Mouse (Mus musculus): ENCODE measurements around the gene Sec16b.

The Sec16b gene

DNA sequence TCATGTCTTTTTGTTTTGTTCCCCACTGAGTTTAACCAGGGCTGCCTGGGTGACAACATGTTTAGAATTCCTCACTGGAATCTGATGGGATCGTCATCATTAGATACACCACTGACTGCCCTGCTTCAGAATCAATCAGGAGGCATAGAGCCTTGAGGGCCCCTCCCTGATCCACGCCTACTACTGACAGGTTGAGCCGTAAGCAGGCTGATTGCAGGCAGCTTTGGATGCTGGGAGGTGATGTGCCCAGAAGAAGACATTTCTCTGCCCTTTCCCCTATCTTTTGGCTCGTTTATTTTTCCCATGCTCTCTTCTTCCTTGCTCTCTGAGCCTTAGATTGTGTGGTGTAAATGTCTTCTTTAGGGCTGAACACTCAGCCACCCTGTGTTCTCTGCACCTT lies 7.8 kb downstream of the Sec16b start:
- DNase-seq, result no peak

DNA sequence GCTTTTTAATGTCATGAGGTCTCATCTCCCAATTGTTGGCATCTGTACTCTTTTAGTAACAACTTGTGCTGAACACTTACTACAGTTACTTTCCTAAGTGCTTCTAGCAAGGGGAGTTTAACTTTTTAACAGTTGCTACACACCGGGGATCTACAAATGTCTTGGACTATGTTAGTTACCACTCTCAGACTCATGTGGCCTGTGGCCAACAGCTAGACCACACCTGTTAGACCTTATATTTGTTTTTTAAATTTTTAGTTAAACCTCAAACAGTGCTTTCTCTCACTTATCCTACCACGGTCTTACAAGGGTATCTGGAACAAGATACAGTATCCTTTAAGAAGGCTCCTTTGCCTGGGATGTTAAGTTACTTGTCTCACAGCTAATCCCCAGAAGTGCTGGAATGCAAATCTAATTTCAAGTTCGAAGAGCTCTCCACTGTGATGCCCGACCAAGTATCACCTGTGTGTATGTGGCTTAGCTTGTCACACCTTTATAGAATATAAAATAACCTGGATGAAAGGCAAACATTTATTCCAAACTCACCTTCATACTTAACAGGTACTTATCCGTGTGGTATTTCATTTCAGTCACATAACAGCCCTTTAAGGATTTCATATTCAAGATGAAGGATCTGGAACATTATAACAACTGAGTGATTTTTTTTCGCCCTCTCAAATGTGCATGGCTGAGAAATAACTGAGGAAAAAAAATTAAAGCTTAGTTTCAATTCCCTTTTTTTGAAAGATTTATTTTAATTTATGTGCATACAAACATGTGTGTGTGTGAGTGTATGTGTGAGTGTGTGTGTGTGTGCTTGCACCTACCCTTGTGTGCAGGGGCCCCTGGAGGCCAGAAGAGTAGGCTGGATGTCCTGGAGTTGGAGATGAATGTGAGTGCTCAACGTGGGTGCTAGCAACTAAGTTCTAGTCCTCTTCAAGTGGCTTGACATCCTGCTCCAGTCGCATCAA lies 10.6 kb downstream of the Sec16b start:
- DNase-seq, result no peak

DNA sequence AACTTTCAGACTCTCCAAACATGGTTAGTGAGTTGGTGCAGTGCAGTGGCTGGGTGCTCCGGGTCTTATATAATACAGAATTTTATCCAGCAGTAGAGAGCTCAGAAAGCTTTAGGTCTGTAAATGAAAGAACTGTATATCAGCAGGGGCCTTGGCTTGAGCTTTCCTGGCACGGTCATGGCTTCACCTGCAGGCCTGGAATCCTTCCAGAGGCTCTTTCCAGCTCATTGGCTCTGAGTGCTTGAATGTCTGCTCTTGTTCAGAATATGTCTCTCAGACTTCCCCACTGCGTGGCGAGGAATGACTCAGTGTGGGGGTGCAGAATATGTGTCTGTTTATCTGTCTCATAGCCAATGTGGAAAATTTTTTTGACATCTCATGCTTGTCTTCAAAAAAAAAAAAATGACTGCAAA lies 11.6 kb downstream of the Sec16b start:
- peak; percentile 84 for DNase-seq

DNA sequence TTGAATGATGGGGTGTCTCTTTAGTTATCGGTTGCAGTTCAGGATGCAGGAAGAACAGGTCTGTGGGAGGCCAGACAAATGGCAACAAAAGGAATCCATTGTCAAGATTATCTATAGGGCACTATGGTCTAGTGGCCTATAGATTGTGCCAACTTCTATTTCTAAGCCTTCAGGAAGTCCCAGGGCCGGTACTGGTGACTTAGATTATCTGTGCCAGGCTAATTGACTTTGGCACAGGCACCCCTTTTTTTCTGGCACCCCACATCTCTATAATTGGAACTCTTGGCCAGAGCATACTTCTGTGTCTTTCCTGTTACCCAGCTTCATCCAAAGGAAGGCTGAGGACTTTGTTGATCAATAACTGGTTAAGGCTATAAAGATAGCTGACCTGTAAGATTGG lies 12.9 kb downstream of the Sec16b start:
- DNase-seq, result no peak

DNA sequence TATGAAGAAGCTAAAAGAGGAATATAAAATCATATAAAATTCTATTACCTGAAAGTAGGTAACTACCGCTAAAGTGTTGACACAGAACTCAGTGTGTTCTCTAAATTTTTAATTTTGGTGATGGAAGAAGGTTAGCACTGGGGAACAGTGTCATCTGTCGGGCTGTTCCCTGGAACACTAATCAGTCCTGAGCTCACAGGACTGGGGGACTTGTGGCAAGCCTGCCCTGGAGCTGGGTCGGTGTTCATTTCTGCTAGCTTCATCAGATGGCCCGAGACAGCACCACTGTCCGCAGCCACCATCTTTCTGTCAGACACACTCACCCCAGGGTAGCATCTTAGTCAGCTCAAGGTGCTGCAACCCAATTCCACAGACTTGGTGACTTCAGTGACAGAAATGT lies 15.8 kb downstream of the Sec16b start:
- no peak for DNase-seq

DNA sequence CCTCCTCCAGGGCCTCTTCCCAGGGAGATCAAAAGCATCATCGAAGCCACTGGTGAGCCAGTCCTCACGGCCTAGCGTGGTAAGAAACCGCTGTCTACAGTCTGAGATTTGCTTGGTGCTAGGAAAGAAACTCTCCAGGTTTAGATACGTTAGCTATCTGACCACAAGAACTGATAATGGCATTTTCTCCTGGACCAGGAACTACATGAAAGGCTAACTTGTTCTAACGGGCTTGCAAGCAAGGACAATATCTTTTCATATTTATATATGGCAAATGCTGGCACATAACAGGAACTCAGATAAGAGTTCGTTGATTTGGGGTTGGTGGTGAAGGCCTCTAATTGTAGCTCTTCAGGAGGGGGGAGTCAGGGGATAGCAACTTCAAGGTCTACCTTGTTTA lies 18.2 kb downstream of the Sec16b start:
- DNase-seq, result no peak

DNA sequence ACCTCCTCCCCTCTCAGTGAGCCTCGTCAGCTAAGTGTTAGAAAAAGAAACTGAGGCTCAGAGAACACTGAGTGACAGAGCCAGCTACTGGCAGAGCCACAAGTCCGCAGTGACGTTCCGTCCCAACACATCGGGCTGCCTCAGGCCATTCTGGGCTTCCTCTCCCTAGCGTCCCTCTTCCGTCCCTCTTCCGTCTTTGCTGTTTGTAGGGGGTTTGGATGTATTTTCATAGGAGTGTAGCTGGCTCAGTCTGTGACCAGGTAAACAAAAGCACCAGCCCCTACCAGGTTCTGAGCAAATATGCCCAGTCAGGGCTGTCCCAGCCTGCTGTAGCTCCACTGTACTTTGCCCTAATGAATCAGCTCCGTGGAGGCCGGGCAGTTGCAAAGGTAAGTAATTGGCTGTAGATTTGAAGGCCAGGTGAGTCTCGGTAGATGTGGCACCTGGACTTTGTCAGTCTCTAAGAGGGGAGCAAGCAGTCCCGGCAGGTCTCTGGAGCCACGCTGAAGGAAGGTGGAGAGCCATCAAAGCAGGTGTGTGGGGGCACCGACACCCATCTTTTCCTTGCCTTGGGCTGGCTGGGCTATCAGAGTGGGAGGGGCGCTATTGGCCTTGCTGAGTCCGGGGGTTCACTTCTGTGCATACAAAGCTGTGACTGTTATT lies 19.3 kb downstream of the Sec16b start:
- peak; percentile 36 for DNase-seq

DNA sequence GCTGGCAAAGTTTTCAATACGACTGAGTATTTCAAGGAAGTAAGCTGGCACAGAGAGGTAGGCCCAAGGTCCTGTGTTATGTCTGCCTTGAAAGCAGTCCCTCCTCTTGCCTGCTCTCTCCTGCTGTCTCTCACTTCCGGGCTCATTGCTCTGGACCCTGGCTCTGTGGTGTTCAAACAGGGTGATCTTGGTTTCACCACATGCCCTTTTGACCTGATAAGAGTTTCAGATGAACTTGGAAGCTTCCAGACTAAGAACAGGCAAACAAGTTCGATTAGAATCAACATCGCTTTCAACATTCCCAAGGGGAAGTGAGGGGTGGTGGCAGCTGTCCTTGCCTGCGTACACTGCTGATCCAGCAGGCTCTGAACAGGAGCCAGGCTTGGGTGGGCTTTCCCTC lies 20.1 kb downstream of the Sec16b start:
- DNase-seq, result no peak

DNA sequence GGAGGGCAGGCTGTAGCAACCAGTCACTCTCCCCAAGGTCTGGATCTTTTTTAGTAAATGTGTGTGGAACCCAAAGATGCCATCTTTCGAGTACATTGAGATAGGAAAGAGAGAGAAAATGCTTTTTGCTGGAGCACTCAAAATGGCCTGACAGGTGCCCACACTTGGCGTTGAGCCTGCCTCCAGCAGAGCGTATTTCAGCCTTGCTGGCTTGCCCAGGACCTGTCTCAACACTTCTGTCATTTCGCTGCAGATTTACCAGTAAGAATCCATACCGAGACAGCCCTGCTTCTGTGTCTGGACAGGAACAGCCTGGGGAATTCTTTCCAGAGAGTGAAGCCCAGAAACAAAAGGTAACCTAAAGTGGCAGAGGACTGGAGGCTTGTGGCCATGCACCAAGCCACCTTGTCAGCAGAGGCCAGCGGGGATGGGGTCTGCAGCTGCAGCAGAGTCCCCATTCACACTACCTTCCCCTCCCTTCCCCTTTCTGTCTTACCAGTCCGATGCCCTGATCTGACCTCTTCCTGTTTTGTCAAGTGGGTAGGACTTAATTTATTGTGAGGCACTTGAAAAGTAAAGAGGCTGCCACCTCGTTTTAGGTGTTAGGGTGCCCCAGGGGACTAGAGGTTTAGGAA lies 26.4 kb downstream of the Sec16b start:
- DNase-seq, result no peak

DNA sequence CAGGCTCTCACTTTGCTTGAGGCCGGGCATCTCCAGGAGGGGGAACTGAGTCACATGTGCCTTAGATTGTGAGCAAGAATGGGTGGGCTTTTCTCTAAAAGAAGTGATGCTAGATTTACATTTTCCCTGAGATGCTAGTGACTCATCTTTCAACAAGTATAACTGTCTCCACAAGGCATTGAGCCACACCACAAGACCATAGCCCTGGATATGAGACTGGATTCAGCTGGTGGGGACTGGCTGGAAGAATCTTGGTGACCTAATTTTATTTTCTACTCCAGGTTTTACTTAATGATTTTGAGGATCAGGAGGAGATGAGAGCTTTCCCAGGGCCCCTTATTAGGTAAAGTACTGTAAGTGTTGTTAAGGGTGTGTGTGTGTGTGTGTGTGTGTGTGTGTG lies 29.0 kb downstream of the Sec16b start:
- no peak for DNase-seq

DNA sequence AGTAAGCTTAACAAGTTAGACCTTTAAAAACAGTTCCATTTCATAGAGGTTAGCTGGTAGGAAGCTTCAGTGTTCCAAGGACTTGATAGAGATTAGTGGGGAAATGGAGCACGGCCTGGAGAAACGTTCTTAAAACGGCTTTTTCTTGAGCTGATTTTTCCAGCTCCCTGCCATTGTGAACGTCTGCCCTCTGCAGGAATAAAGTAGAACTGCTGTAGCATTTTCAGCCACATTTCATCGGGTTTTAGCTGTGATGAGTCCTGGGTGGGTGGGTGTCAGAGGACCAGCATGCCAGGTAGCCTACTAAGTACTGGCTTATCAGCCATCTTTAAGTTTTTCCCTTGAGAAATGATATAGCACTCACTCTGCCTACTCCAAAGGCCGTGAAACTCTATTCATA lies 29.9 kb downstream of the Sec16b start:
- peak; percentile 57 for DNase-seq

DNA sequence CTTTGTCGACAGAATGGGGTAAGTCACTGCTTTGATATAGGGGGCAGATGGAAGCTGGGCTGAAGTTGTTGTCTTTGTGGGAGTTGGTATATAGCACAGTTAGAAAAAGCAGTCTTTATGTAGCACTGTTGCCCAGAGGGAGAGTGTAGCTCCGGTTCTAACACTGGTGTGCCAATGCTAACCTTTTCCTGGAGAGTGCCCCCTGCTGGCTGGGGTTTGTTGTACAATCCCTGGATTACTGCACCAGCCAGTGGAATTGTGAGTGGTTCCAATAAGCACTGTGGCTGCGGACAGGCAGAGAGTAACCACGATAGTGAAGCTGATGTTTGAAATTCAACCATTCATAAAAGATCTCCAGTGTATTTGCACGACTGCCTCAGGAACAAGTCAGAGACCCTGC lies 31.1 kb downstream of the Sec16b start:
- DNase-seq, result peak; percentile 24

DNA sequence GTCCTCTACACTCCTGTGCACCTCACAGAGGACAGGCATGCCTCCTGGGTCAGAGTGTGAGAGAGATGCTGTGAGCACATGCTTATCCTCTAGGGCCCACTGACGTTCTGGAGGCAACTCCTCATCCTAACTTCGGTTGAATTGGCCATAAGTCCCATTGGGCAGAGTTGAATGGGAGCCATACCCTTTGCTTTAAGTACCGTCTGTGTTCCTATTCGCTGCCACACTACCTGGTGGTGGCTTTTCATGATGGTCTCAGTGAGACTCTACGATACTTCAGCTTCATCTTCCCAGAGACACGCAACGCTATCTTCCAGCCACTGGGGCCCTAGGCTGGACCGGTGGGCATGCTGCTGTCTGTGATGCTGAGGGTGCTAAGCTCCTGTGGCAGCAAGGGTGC lies 38.5 kb downstream of the Sec16b start:
- DNase-seq, result no peak

DNA sequence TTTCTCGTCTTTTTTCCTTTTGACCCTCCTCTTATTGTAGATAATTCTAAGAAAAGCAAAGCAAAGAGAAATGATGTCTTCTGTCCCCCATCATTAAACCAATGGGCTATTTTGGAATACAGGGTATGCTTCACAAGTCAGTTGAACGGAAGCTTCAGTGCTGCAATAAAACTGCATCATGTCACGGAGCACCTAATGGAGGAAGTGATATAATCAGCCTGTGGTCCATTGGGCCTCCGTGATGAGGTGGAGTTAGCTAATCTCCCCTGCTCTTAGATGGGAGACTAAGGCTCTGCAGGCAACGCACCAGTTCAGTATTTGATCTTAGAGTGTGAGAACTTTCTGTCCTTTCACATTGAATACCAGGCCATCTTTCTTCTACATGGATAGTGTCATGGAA lies 41.1 kb downstream of the Sec16b start:
- DNase-seq, result no peak

DNA sequence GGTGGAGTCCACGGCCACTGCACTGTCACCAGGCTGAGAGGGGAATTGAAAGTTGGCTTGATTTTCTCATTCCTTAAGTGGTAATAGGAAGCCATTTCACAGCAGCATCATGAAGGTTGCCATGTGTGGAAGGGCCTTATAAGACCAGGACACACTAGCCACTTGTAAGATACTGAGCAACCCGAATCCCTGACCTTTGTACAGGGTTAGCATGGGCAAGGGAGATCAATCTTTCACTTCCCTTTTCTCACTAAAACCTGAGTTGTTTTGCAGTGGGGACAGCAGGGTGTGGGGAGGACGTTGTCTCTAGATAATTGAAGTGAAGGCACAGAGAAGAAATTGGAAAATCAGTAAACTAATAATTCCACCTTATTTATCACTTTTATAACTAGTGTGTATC lies 43.2 kb downstream of the Sec16b start:
- no peak for DNase-seq

DNA sequence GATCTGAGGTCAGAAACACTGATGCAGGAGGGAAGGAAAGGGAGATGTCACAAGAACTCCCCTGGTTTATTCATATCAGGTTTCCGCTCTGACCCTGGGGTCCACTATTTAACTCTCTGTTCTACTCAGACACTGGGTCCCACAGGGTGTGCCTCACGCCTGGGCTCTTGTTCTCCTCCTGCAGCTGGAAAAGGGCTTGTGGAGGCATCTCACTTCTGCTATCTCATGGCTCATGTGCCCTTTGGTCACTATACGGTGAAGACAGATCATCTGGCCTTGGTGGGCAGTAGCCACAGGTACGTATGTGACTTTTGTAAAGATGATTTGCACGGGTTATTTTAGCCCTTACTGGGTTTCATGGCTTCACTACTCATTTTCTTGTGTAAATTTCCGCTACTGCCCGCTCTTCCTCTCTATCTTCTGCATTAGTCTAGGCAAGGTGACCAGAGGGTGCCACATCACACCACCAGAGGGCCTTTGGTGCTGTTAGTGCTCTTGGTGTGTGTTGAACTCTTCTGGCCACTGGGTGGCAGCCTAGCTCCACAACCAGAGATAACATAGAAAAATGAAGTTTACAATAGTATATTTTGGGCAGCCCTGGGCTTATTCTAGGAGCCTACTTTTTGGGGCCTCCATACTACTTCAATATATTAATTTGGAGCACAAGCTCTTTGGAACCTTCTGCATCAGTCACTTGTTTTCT lies 46.4 kb downstream of the Sec16b start:
- peak; percentile 65 for DNase-seq

DNA sequence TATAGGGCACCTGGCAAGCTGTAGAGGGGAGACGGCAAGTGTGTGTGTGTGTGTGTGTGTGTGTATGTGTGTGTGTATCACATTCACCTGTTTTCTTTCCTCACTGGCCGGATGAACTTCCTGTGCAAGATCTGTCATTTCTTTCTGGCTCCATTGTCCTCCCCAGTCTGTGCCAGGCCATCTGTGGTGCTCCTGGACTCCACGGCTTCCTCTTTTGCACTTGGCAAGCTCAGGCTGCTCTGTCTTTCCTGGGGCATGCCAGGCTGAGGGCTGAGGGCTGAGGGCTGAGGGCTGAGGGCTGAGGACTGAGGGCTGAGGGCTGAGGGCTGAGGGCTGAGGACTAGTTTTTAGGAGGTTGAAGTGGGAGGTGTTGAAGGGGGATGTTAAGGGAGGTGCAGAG lies 47.6 kb downstream of the Sec16b start:
- no peak for DNase-seq

DNA sequence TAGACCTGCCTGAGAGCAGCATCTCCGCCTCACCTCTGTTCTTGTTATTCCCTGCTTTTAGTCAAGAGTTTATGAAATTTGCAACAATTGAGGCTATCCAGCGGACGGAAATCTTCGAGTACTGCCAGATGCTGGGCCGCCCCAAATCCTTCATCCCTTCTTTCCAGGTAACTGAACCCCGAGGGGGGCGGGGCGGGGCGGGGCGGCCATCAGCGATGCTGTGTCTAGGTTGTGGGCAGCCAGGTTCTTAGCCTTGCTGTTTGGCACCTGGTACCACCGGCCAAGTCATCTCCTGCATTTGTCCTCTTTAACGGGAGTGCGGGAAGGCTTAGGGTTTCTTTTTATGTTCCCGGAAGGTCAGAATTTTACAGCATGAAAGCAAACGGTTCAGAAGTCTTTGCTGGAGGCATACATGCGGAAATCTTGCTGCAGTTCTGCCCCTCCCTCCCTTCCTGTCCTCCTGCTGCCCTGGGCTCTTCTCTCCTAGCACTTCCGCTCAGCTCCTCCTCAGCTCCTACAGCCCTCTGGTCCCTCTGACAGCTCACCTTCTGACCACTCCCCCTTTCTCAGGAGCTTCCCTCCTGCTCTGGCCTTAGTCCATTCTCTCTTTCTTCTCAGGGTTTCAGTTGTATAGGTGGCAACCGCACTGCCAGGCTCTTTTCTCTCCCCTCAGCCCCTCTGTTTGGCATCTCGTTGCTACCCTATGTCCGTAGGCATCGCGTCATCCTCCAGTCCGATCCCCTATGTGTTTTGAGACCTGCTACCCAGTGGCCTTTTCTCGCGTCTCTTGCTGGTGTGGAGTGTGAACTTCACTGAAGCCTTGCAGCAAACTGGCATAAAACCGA lies 48.4 kb downstream of the Sec16b start:
- DNase-seq, result no peak

DNA sequence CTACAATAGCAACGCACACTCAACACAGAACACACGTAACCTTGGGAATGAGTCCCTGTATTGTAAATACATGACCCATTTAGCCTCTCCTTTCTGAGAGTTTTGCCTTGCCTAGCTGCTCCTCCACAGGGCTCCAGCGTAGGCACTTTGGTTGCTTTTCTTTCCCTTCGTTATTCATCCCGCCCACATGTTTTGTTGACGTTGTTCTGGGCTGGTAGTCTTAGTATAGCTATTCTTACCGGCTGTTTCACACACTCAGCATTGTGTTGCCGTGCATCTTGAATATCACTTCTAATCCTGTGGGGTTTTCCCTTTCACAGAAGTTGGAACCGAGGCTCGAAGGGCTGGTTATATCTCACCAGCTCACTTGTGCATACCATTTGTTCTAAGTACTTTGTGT lies 49.2 kb downstream of the Sec16b start:
- DNase-seq, result no peak

DNA sequence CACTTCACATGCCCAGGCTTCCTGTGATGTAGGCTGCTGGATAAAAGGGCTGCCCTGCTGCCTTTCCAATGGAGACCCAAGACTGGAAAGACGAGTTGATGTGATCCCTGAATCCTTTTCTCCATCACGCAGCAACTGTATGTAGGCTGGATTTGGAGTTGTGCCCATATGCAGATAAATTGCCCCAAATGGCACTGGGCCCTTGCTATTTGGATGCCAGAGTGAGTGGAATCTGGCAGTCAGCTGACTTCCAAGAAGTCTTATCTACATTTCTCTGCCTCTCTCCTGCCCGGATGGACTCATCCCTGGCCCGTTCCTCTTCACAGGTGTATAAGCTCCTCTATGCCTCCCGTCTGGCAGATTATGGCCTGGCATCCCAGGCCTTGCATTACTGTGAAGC lies 49.9 kb downstream of the Sec16b start:
- no peak for DNase-seq

DNA sequence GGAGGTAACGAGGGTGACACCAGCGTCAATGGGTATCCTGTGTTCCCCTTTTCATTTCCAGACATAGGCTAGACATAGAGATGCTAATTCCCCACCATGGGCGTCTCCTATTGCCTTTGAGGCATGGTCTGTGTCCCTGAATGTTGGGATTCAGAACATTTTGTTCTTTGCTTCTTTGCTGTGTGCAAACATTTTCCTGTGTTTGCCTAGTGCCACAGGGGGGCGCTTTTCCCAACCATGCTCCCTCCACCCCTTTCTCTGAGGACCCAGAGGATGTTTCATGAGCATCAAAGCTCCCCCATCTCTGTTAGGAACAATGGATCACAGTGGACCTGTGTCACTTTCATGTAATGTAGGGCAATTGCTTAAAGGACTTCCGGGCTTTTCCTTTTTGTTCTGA lies 51.6 kb downstream of the Sec16b start:
- no peak for DNase-seq

DNA sequence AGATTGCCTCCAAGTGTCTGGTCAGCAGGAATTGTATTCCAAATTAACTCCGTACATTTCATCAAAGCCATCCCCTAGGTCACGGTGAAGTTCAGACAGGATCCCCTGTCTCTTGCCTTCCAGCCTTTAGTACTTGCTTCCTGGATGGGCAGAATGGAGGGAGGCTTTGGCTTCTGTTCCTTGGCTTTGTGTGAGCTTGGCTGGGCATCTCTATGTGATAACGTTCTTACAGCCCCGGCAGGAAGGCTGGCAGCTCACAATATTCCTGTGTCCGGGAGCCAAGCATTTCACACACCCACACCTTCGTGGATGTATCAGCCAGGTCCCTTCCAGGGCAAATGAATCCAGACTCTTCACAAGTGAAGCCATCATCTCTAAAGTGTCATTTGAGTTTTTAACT lies 53.5 kb downstream of the Sec16b start:
- no peak for DNase-seq

Measured in kidney, postnatal 14 days (tissue).